11 mouse cellular contexts compared by ENCODE assay signal in genomic region chr14:123199111-123199510, GRCm38 (mm10).
"Had no signal": no experiment of that assay in that cellular context is flagged by ENCODE, and none has a peak within 500 bp of the region (broad histone marks: within the 10 kb centered on the region; RNA-seq: fewer than 3 reads in every experiment).

No protein-coding gene starts in this region.

- ATAC-seq: liver, postnatal 0 days; midbrain, embryonic 13.5 days had no signal

- DNase-seq: kidney, adult 8-10 months; kidney, postnatal 25 days; layer of hippocampus, adult 9-11 months; layer of hippocampus, postnatal 36 days; liver; liver, embryonic 13.5 days; liver, postnatal 0 days; right cerebral cortex, postnatal 25 days; thymus, postnatal 36 days had no signal

- H3K9me3 ChIP-seq: limb, embryonic 12.5 days; liver, embryonic 13.5 days; midbrain, embryonic 13.5 days had no signal

- H3K9ac ChIP-seq: limb, embryonic 12.5 days; liver, embryonic 13.5 days; liver, postnatal 0 days; midbrain, embryonic 13.5 days had no signal

- H3K4me3 ChIP-seq: limb, embryonic 12.5 days; liver, embryonic 13.5 days; midbrain, embryonic 13.5 days had no signal

- H3K4me2 ChIP-seq: limb, embryonic 12.5 days; liver, embryonic 13.5 days; midbrain, embryonic 13.5 days had no signal

- H3K27me3 ChIP-seq: limb, embryonic 12.5 days; liver, embryonic 13.5 days; midbrain, embryonic 13.5 days had no signal

- H3K36me3 ChIP-seq: limb, embryonic 12.5 days; liver, embryonic 13.5 days; midbrain, embryonic 13.5 days had no signal

- H3K27ac ChIP-seq: limb, embryonic 12.5 days; liver, embryonic 13.5 days; midbrain, embryonic 13.5 days had no signal

- H3K4me1 ChIP-seq: limb, embryonic 12.5 days; liver, embryonic 13.5 days had no signal
